Mouse (Mus musculus): ENCODE results near the gene Nfkbiz. TPM values are rescaled to one million over a fixed set of nuclear protein-coding genes. Genes with fewer than 3 reads are reported as not detected.
"Not testable (repeated sequence)": the region's sequence is repeated elsewhere in the genome, so short reads cannot be mapped to it uniquely, and the experiment has no call there.

The Nfkbiz gene
- polyA plus RNA-seq, 1 experiment from 2014 or later: 4.2 TPM

DNA sequence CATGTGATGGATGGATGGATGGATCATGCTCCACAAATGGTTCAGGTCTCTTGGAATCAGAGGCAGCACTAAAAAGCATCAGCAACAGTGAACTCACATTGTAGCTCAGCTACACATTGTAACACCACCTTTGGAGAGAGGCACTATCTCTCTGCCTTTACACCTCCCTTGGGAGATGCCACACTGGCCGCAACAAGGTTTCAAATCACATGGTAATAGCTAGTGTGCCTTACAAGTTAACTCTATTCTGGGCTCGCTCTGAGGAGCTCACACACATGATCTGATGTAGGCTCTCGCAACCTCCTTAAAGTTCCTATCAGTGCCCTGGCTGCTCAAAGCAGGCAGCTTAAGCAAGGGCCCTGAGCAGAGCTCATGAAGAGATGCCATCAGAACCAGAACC, 11.8 kb upstream of the Nfkbiz start:
- WGBS: 80% methylated on average over 3 of the region's 3 CpGs
- Histone ChIP-seq H3K4me3 (no peak overlapping the region), H3K36me3 (0 out of 2 replicates have a peak, but pooled peaks cover 5% of the 10 kb centered on the region), H3K4me1 (no peaks in the 10 kb centered on the region), H3K27ac (no peak overlapping the region), H3K9ac (no peak overlapping the region), H3K27me3 (no peaks in the 10 kb centered on the region), H3K4me2 (replicated peaks) (no peak overlapping the region), H3K9me3 (no peaks in the 10 kb centered on the region)
- no peak for ATAC-seq (ENCODE audit: insufficient number of reproducible peaks, insufficient read depth, low FRiP score, low TSS enrichment)

DNA sequence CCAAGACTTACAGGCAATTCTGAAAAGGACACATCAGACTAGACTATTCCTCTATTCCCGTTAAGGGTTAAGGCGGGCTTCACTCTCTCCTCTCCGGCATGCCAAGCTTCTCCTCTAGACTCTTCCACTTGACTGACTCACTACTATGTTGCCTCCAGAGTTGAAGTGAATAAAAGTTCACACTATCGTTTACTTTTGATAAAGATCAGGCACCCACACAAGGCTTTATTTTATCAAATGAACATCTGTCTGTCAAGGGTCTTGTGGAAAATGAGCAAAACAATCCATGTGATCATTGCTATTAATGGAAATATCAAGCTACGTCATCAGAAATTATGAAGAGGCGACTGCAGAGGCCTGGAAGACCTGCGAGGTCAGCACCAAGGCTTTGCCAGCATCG, 9.0 kb upstream of the Nfkbiz start:
- no peak for ATAC-seq (ENCODE audit: insufficient number of reproducible peaks, insufficient read depth, low FRiP score, low TSS enrichment)
- Histone ChIP-seq H3K36me3 (peaks cover 16% of the 10 kb centered on the region), H3K9me3 (0 out of 2 replicates have a peak, but pooled peaks cover 5% of the 10 kb centered on the region), H3K27ac (no peak overlapping the region), H3K4me3 (no peak overlapping the region), H3K4me1 (no peaks in the 10 kb centered on the region), H3K9ac (no peak overlapping the region), H3K27me3 (no peaks in the 10 kb centered on the region), H3K4me2 (replicated peaks) (no peak overlapping the region)
- 85% methylated on average over 8 of the region's 8 CpGs for WGBS

DNA sequence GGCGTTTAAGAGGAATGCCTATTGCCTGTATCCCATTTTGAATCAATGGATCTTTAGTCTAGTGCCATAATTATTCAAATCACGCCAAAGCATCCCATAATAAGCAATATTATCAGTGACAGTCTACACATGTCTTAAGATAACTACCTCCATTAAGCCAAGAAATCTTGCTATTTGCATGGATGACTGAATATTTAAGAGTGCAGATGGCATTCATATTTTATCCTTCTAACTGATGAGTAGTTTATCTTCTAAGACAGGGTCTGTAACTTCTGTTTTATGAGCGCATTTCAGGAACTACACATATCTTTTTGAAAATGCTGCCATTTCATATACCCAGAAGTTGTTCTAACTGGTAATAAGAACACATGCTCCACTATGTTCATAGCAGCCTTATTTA, 6.1 kb upstream of the Nfkbiz start:
- no peak for ATAC-seq (ENCODE audit: insufficient number of reproducible peaks, insufficient read depth, low FRiP score, low TSS enrichment)
- Histone ChIP-seq H3K9me3 (0 out of 2 replicates have a peak, but pooled peaks cover 5% of the 10 kb centered on the region), H3K9ac (no peak overlapping the region), H3K4me2 (replicated peaks) (no peak overlapping the region), H3K27me3 (no peaks in the 10 kb centered on the region), H3K4me1 (no peaks in the 10 kb centered on the region), H3K4me3 (no peak overlapping the region), H3K27ac (no peak overlapping the region), H3K36me3 (peaks cover 16% of the 10 kb centered on the region)
- 96% methylated on average over 3 of the region's 3 CpGs for WGBS

DNA sequence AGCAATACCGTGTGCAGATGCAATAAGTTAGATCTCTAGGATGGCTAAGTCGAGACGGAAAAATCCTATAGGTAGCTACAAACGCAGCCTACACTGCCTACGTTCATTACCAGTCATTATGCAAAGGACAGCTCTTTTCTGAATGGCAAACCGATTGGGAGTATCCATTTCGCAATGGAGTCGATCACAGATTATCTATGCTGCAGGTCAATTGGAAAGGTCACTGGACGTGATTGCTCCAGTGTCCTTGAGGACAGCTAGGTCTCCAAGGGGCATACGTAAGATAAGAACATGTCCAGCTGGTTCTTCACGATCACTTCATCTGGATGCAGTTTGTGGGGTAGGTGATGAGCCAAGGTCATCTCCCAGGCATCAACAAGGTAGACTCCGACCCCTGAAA, 5.2 kb upstream of the Nfkbiz start:
- 89% methylated on average over 12 of the region's 12 CpGs for WGBS
- ATAC-seq (ENCODE audit: insufficient number of reproducible peaks, insufficient read depth, low FRiP score, low TSS enrichment): no peak

DNA sequence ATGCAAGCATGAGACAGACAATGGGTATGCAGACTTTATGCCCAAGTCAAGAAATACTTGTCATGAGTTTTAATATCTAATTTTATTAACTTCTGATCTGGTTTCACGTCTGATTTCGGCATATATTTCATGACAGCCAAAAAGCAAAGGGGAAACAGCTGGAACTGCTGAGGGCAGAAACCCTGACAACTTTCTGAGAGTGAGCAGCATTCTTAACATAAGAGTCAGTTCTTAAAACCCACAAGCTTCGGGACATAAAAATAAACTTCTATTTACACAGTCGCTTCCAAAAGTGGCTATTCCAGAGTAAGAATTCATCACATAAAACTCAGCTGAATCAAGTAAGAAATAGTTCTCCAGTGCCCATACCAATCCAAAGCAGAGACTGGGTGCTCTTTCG, 4.4 kb upstream of the Nfkbiz start:
- H3K9me3 ChIP-seq: 0 out of 2 replicates have a peak, but pooled peaks cover 5% of the 10 kb centered on the region
- WGBS: 88% methylated on average over 5 of the region's 5 CpGs

More for the DNA sequence above, 5.2 kb upstream of the Nfkbiz start:
- H3K9ac ChIP-seq: no peak overlapping the region
- 0 out of 2 replicates have a peak, but pooled peaks cover 5% of the 10 kb centered on the region for H3K9me3 ChIP-seq
- peaks cover 12% of the 10 kb centered on the region for H3K36me3 ChIP-seq
- H3K27me3 ChIP-seq: no peaks in the 10 kb centered on the region
- no peak overlapping the region for H3K27ac ChIP-seq
- H3K4me2 ChIP-seq (replicated peaks): no peak overlapping the region
- H3K4me3 ChIP-seq: no peak overlapping the region
- H3K4me1 ChIP-seq: no peaks in the 10 kb centered on the region

DNA sequence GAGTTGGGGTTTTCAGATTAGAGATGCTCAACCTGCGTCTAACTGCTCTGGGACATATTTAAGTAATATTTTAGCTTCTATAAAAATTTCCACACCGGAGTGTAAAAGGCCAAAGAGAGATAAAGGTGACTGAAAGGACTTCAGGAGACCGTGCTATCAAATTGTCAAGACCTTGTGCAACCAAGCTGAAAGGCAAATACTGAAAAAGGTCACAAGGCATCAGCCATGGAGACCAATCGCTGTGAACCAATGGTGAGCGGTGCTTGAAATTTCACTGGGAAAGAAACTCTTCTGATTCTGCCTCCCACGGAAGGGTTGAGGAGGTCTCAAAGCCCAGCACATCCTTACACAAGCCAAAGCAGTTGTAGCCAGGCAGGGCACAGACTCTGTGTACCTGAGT, 2.8 kb upstream of the Nfkbiz start:
- no peak overlapping the region for H3K4me3 ChIP-seq
- H3K27ac ChIP-seq: no peak overlapping the region
- peaks cover 11% of the 10 kb centered on the region for H3K36me3 ChIP-seq
- 0 out of 2 replicates have a peak, but pooled peaks cover 5% of the 10 kb centered on the region for H3K9me3 ChIP-seq
- no peaks in the 10 kb centered on the region for H3K27me3 ChIP-seq
- H3K4me1 ChIP-seq: 0 out of 2 replicates have a peak, but pooled peaks cover 5% of the 10 kb centered on the region
- no peak for ATAC-seq (ENCODE audit: insufficient number of reproducible peaks, insufficient read depth, low FRiP score, low TSS enrichment)
- H3K9ac ChIP-seq: no peak overlapping the region
- H3K4me2 ChIP-seq (replicated peaks): no peak overlapping the region
- 94% methylated on average over 6 of the region's 6 CpGs for WGBS

More for the DNA sequence above, 4.4 kb upstream of the Nfkbiz start:
- Histone ChIP-seq H3K9ac (no peak overlapping the region), H3K4me1 (0 out of 2 replicates have a peak, but pooled peaks cover under 1% of the 10 kb centered on the region), H3K36me3 (peaks cover 11% of the 10 kb centered on the region), H3K4me3 (no peak overlapping the region), H3K27me3 (no peaks in the 10 kb centered on the region), H3K27ac (no peak overlapping the region), H3K4me2 (replicated peaks) (no peak overlapping the region)
- no peak for ATAC-seq (ENCODE audit: insufficient number of reproducible peaks, insufficient read depth, low FRiP score, low TSS enrichment)

DNA sequence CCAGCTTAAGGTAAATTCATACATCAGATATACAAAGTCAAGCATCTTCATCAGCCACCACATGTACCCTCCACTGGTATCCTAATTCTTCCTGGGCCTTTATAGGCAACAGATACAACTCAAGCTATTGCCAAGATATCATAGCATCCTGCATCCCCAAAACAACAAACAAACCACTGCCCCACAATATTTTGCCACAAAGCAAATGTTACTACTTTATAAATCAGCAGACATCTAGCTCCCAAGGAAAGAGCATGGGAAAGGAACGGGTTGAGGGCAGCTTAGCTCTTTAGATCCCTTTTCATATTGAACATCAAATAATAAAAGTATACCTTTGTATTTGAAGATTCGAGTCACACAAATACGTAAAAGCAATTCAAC, 580 bp downstream of the Nfkbiz start:
- Histone ChIP-seq H3K4me1 (0 out of 2 replicates have a peak, but pooled peaks cover 8% of the 10 kb centered on the region), H3K9ac (peak overlapping the region; percentile 66), H3K4me3 (peak overlapping the region; percentile 69), H3K4me2 (replicated peaks) (peak overlapping the region; percentile 69), H3K36me3 (no peaks in the 10 kb centered on the region), H3K9me3 (no peaks in the 10 kb centered on the region), H3K27ac (peak overlapping the region; percentile 80; the same call in 1 of the 2 replicates), H3K27me3 (no peaks in the 10 kb centered on the region)
- 15% methylated on average over 3 of the region's 3 CpGs for WGBS
- no peak for ATAC-seq (ENCODE audit: insufficient number of reproducible peaks, insufficient read depth, low FRiP score, low TSS enrichment)

DNA sequence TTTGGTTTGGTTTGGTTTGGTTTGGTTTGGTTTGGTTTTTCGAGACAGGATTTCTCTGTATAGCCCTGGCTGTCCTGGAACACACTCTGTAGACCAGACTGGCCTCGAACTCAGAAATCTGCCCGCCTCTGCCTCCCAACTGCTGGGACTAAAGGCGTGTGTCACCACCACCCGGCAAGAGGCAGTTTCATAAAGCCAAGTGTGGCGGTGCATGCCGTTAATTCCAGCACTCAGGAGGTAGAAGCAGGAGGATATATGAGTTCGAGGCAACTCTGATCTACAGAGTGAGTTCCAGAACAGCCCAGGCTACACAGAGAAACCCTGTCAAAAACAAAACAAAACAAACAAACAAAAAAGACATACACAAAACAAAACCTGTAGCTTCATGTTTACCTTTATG, 1.0 kb downstream of the Nfkbiz start:
- H3K9me3 ChIP-seq; H3K36me3 ChIP-seq; H3K27me3 ChIP-seq; H3K27ac ChIP-seq; H3K4me1 ChIP-seq; H3K9ac ChIP-seq; ATAC-seq (ENCODE audit: insufficient number of reproducible peaks, insufficient read depth, low FRiP score, low TSS enrichment); H3K4me3 ChIP-seq: not testable (repeated sequence)
- 88% methylated on average over 8 of the region's 8 CpGs for WGBS
- peak overlapping the region; percentile 69 for H3K4me2 ChIP-seq (replicated peaks)

DNA sequence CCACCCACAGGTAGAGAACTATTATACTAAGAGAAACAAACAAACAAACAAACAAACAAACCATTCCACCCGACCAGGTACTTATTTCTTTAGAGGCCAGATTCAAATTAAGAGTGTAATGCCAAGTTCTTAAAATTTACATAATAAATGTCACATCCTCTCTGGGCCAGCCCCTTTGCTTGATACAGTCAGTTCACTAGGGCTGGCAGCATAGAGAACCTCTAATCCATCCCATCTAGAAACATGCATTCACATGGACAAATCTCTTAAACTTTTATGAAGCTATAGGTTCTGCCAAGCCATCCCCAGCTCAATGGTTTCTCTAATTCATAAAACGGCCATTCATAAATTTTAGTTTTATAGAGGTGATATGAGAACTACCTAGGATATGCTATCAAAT, 1.5 kb downstream of the Nfkbiz start:
- H3K27me3 ChIP-seq: no peaks in the 10 kb centered on the region
- ATAC-seq (ENCODE audit: insufficient number of reproducible peaks, insufficient read depth, low FRiP score, low TSS enrichment): no peak
- 80% methylated on average over 2 of the region's 2 CpGs for WGBS
- no peak overlapping the region for H3K4me3 ChIP-seq
- H3K36me3 ChIP-seq: no peaks in the 10 kb centered on the region
- H3K4me2 ChIP-seq (replicated peaks): no peak overlapping the region
- H3K9me3 ChIP-seq: no peaks in the 10 kb centered on the region
- H3K9ac ChIP-seq: no peak overlapping the region
- H3K4me1 ChIP-seq: 0 out of 2 replicates have a peak, but pooled peaks cover 8% of the 10 kb centered on the region
- no peak overlapping the region for H3K27ac ChIP-seq

DNA sequence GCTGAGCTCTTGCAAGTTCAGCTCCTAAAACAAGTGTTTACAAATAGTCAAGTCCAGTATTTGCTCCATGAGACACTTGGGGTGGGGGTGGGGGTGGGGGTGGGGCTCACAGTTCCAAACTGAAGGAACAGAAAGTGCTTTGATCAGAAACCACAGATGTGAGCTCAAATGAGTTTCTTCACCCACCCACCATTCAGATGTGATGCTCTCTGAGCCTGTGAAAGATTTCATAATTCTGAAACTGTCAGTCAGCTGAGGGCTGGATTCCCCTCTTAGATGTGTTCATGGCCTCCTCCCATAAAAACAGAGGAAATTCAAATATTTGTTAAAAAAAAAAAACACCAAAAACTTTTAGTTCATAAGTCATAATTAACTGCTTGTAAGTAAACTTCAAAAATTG, 2.9 kb downstream of the Nfkbiz start:
- no peaks in the 10 kb centered on the region for H3K9me3 ChIP-seq
- H3K4me1 ChIP-seq: 0 out of 2 replicates have a peak, but pooled peaks cover 8% of the 10 kb centered on the region
- no peak for ATAC-seq (ENCODE audit: insufficient number of reproducible peaks, insufficient read depth, low FRiP score, low TSS enrichment)
- H3K4me2 ChIP-seq (replicated peaks): no peak overlapping the region
- no peak overlapping the region for H3K9ac ChIP-seq
- no peaks in the 10 kb centered on the region for H3K27me3 ChIP-seq
- H3K36me3 ChIP-seq: no peaks in the 10 kb centered on the region
- no peak overlapping the region for H3K4me3 ChIP-seq
- no peak overlapping the region for H3K27ac ChIP-seq

DNA sequence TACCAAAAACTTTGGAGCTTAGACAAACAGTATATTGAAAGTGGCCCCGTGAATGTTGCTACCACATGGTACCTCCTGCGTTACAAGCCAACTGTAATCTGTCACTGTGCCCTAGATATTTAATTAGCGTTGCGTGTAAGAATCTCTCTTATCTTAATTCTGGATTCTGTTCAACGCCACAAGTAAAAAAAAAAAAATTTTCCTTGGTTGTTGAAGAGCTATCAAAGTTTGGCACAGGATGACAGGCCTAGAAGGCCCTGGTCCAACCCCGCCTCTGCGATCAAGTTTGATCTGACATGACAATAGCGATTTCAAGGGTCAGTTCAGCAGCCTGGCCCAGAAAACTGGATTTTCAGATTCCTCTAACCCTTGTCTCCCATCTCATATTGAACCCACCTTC, 6.1 kb downstream of the Nfkbiz start:
- Histone ChIP-seq H3K27me3 (no peaks in the 10 kb centered on the region), H3K4me3 (no peak overlapping the region), H3K4me1 (0 out of 2 replicates have a peak, but pooled peaks cover 5% of the 10 kb centered on the region), H3K27ac (no peak overlapping the region), H3K36me3 (no peaks in the 10 kb centered on the region), H3K9me3 (no peaks in the 10 kb centered on the region), H3K9ac (no peak overlapping the region), H3K4me2 (replicated peaks) (no peak overlapping the region)
- no peak for ATAC-seq (ENCODE audit: insufficient number of reproducible peaks, insufficient read depth, low FRiP score, low TSS enrichment)
- WGBS: 93% methylated on average over 8 of the region's 8 CpGs

DNA sequence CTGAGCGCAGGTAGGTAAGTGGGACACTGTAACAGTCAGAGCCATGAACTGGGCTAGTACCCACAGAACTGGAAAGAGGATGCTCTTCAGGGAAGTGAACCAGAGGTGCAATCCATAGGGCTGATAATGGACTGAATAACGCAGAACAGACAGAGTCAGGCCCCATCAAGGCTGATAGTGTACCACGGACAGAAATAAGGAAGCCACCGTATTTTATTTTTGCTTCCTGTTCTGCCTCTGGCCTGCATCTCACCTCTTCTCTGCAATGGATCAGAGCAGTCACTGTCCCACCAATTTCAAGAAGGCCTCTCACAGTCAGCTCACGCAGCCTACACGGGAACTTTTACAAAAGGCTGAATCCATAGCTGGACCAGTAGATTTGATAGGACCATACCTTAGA, 6.7 kb downstream of the Nfkbiz start:
- no peak overlapping the region for H3K4me3 ChIP-seq
- no peak overlapping the region for H3K27ac ChIP-seq
- 95% methylated on average over 6 of the region's 6 CpGs for WGBS
- H3K36me3 ChIP-seq: no peaks in the 10 kb centered on the region
- H3K9me3 ChIP-seq: no peaks in the 10 kb centered on the region
- H3K9ac ChIP-seq: no peak overlapping the region
- H3K27me3 ChIP-seq: no peaks in the 10 kb centered on the region
- no peak for ATAC-seq (ENCODE audit: insufficient number of reproducible peaks, insufficient read depth, low FRiP score, low TSS enrichment)
- 0 out of 2 replicates have a peak, but pooled peaks cover 5% of the 10 kb centered on the region for H3K4me1 ChIP-seq
- no peak overlapping the region for H3K4me2 ChIP-seq (replicated peaks)
